Mouse (Mus musculus): ENCODE measurements around the gene Comt. TPM values are rescaled to one million over a fixed set of nuclear protein-coding genes. Genes with fewer than 3 reads are reported as not detected.

The Comt gene
- 88.8 and 98.1 TPM in 2 replicates for polyA plus RNA-seq (2015; fragmentation: Nextera tagmentation; extraction: Ambion mirVana)

- peak within 1 kb of the TSS; percentile 73 for H3K4me2 ChIP-seq (ENCODE audit: low read length)
- no peak for ATAC-seq
- H3K27me3 ChIP-seq (replicated peaks; ENCODE audit: control insufficient read depth, insufficient read depth, low read length) = no peaks in the 10 kb centered on the region
- no peaks in the 10 kb centered on the region for H3K36me3 ChIP-seq (ENCODE audit: control insufficient read depth, insufficient read depth)
- no peaks in the 10 kb centered on the region for H3K9me3 ChIP-seq (ENCODE audit: control insufficient read depth, low read length)
- WGBS = 51% methylated on average over 5 of the region's 5 CpGs
- peak within 1 kb of the TSS; percentile 85 for H3K4me3 ChIP-seq (replicated peaks; ENCODE audit: low read length)
- H3K27ac ChIP-seq (ENCODE audit: low read length) = peak within 1 kb of the TSS; percentile 52
- H3K9ac ChIP-seq (replicated peaks; ENCODE audit: low read depth, low read length) = peak within 1 kb of the TSS; percentile 94
- H3K4me1 ChIP-seq (replicated peaks; ENCODE audit: control insufficient read depth, insufficient read depth, low read length) = peaks cover 25% of the 10 kb centered on the region
Measured at GRCm38 (mm10) chr16:18426802-18427280, at the start of gene Comt. Gene Comt (minus strand): TSS chr16:18426852.

DNA sequence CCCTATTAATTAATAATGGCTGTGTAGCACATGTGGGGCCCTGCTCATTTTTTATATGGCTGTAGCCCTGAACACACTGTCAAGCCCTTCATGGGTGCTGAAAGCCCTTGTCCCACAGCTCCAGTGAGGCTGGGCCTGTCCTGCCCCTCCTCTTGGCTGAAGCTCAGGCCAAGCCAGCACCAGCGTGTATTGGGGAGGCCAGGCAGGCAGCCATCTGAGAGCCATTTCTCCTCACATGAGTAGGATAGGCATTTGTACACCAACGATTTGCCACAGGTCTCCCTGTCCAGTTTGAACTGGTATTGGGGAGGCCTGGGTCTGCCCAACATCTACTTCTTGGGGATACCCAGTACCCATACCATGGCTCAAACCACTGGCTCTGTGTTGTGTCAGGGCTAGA lies 47.4 kb upstream of the Comt start:
- Histone ChIP-seq H3K27me3 (replicated peaks; ENCODE audit: control insufficient read depth, insufficient read depth, low read length) (no peaks in the 10 kb centered on the region), H3K36me3 (ENCODE audit: control insufficient read depth, insufficient read depth) (no peaks in the 10 kb centered on the region; the same call in 1 of the 2 replicates), H3K27ac (ENCODE audit: low read length) (no peak overlapping the region), H3K9ac (replicated peaks; ENCODE audit: low read depth, low read length) (no peak overlapping the region), H3K4me1 (replicated peaks; ENCODE audit: control insufficient read depth, insufficient read depth, low read length) (no peaks in the 10 kb centered on the region), H3K9me3 (ENCODE audit: control insufficient read depth, low read length) (no peaks in the 10 kb centered on the region), H3K4me3 (replicated peaks; ENCODE audit: low read length) (no peak overlapping the region), H3K4me2 (ENCODE audit: low read length) (no peak overlapping the region)
- 83% methylated on average over 2 of the region's 2 CpGs for WGBS
- ATAC-seq = no peak

- Histone ChIP-seq H3K27me3 (replicated peaks; ENCODE audit: control insufficient read depth, insufficient read depth, low read length) (no peaks in the 10 kb centered on the region), H3K27ac (ENCODE audit: low read length) (no peak overlapping the region), H3K36me3 (ENCODE audit: control insufficient read depth, insufficient read depth) (no peaks in the 10 kb centered on the region; the same call in 1 of the 2 replicates), H3K9me3 (ENCODE audit: control insufficient read depth, low read length) (no peaks in the 10 kb centered on the region), H3K4me2 (ENCODE audit: low read length) (no peak overlapping the region), H3K9ac (replicated peaks; ENCODE audit: low read depth, low read length) (no peak overlapping the region), H3K4me3 (replicated peaks; ENCODE audit: low read length) (no peak overlapping the region), H3K4me1 (replicated peaks; ENCODE audit: control insufficient read depth, insufficient read depth, low read length) (no peaks in the 10 kb centered on the region)
- 94% methylated on average over 8 of the region's 8 CpGs for WGBS
- ATAC-seq = no peak
Measured at GRCm38 (mm10) chr16:18472976-18473375, 46.3 kb upstream of the Comt start.

- no peak overlapping the region for H3K4me3 ChIP-seq (replicated peaks; ENCODE audit: low read length)
- no peaks in the 10 kb centered on the region for H3K4me1 ChIP-seq (replicated peaks; ENCODE audit: control insufficient read depth, insufficient read depth, low read length)
- no peaks in the 10 kb centered on the region for H3K9me3 ChIP-seq (ENCODE audit: control insufficient read depth, low read length)
- H3K9ac ChIP-seq (replicated peaks; ENCODE audit: low read depth, low read length) = no peak overlapping the region
- no peak for ATAC-seq
- H3K27ac ChIP-seq (ENCODE audit: low read length) = no peak overlapping the region
- no peak overlapping the region for H3K4me2 ChIP-seq (ENCODE audit: low read length)
- WGBS = 49% methylated on average over 4 of the region's 4 CpGs
- no peaks in the 10 kb centered on the region for H3K27me3 ChIP-seq (replicated peaks; ENCODE audit: control insufficient read depth, insufficient read depth, low read length)
- H3K36me3 ChIP-seq (ENCODE audit: control insufficient read depth, insufficient read depth) = no peaks in the 10 kb centered on the region; the same call in 1 of the 2 replicates
Measured at GRCm38 (mm10) chr16:18472416-18472815, 45.8 kb upstream of the Comt start.

GRCm38 (mm10) chr16:18471976-18472375 lies 45.3 kb upstream of the Comt start:
- Histone ChIP-seq H3K4me1 (replicated peaks; ENCODE audit: control insufficient read depth, insufficient read depth, low read length) (no peaks in the 10 kb centered on the region), H3K36me3 (ENCODE audit: control insufficient read depth, insufficient read depth) (no peaks in the 10 kb centered on the region; the same call in 1 of the 2 replicates), H3K27ac (ENCODE audit: low read length) (no peak overlapping the region), H3K9me3 (ENCODE audit: control insufficient read depth, low read length) (no peaks in the 10 kb centered on the region), H3K4me3 (replicated peaks; ENCODE audit: low read length) (no peak overlapping the region), H3K27me3 (replicated peaks; ENCODE audit: control insufficient read depth, insufficient read depth, low read length) (no peaks in the 10 kb centered on the region), H3K9ac (replicated peaks; ENCODE audit: low read depth, low read length) (no peak overlapping the region), H3K4me2 (ENCODE audit: low read length) (no peak overlapping the region)
- 92% methylated on average over 6 of the region's 6 CpGs for WGBS
- ATAC-seq = no peak

- H3K27me3 ChIP-seq (replicated peaks; ENCODE audit: control insufficient read depth, insufficient read depth, low read length) = no peaks in the 10 kb centered on the region
- WGBS = 89% methylated on average over 11 of the region's 11 CpGs
- no peaks in the 10 kb centered on the region; the same call in 1 of the 2 replicates for H3K36me3 ChIP-seq (ENCODE audit: control insufficient read depth, insufficient read depth)
- H3K4me1 ChIP-seq (replicated peaks; ENCODE audit: control insufficient read depth, insufficient read depth, low read length) = no peaks in the 10 kb centered on the region
- no peak overlapping the region for H3K9ac ChIP-seq (replicated peaks; ENCODE audit: low read depth, low read length)
- H3K27ac ChIP-seq (ENCODE audit: low read length) = no peak overlapping the region
- ATAC-seq = no peak
- no peak overlapping the region for H3K4me2 ChIP-seq (ENCODE audit: low read length)
- H3K4me3 ChIP-seq (replicated peaks; ENCODE audit: low read length) = no peak overlapping the region
- no peaks in the 10 kb centered on the region for H3K9me3 ChIP-seq (ENCODE audit: control insufficient read depth, low read length)
Measured at GRCm38 (mm10) chr16:18471381-18471955, 44.8 kb upstream of the Comt start.

DNA sequence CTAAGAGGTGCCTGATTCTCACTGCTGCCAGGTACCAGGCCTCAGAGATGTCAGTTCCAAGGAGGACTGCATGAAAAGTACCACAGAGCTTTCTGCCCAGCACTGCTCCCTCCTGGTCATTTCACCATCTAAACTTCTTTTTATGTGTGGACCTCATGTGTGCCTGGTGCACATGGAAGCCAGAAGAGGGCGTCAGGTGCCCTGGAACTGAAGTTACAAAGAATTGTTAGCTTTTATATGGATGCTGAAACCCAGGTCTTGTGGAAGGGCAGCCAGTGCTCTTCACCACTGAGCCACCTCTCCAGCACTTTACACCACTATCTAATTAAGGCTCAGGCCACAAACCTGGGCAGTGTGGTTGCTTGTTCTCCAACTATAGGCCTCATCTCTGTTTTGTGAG lies 44.2 kb upstream of the Comt start:
- Histone ChIP-seq H3K9ac (replicated peaks; ENCODE audit: low read depth, low read length) (no peak overlapping the region), H3K4me2 (ENCODE audit: low read length) (no peak overlapping the region), H3K4me1 (replicated peaks; ENCODE audit: control insufficient read depth, insufficient read depth, low read length) (no peaks in the 10 kb centered on the region), H3K9me3 (ENCODE audit: control insufficient read depth, low read length) (no peaks in the 10 kb centered on the region), H3K27ac (ENCODE audit: low read length) (no peak overlapping the region), H3K4me3 (replicated peaks; ENCODE audit: low read length) (no peak overlapping the region), H3K36me3 (ENCODE audit: control insufficient read depth, insufficient read depth) (no peaks in the 10 kb centered on the region), H3K27me3 (replicated peaks; ENCODE audit: control insufficient read depth, insufficient read depth, low read length) (no peaks in the 10 kb centered on the region)
- WGBS = 6% methylated on average over 1 of the region's 1 CpGs
- no peak for ATAC-seq

- Histone ChIP-seq H3K36me3 (ENCODE audit: control insufficient read depth, insufficient read depth) (no peaks in the 10 kb centered on the region), H3K9me3 (ENCODE audit: control insufficient read depth, low read length) (no peaks in the 10 kb centered on the region), H3K4me3 (replicated peaks; ENCODE audit: low read length) (no peak overlapping the region), H3K4me2 (ENCODE audit: low read length) (no peak overlapping the region), H3K9ac (replicated peaks; ENCODE audit: low read depth, low read length) (no peak overlapping the region), H3K27me3 (replicated peaks; ENCODE audit: control insufficient read depth, insufficient read depth, low read length) (no peaks in the 10 kb centered on the region), H3K27ac (ENCODE audit: low read length) (no peak overlapping the region), H3K4me1 (replicated peaks; ENCODE audit: control insufficient read depth, insufficient read depth, low read length) (peaks cover 10% of the 10 kb centered on the region)
- WGBS = 76% methylated on average over 3 of the region's 3 CpGs
- no peak for ATAC-seq
Measured at GRCm38 (mm10) chr16:18464271-18464670, 37.6 kb upstream of the Comt start.

DNA sequence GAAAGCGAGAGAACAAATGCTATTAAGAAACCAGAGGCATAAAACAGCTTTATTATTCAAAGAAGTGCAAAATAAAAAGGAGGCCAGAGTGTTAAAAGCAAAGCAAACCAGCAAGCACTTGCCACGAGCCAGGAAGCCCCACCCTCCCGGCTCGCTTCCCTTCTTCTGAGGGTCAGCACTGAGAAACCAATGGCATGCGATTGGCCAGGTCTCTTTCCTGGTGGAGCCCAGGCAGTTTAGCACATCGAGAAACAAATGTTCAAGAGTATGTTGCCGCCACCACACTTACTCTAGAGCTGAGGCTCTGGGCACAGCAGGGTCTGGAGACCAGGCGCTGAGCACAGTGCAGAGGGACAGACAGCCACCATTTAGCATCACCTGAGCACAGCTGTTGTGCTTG lies 35.9 kb upstream of the Comt start:
- Histone ChIP-seq H3K9ac (replicated peaks; ENCODE audit: low read depth, low read length) (no peak overlapping the region), H3K36me3 (ENCODE audit: control insufficient read depth, insufficient read depth) (no peaks in the 10 kb centered on the region), H3K4me3 (replicated peaks; ENCODE audit: low read length) (no peak overlapping the region), H3K4me2 (ENCODE audit: low read length) (no peak overlapping the region), H3K27me3 (replicated peaks; ENCODE audit: control insufficient read depth, insufficient read depth, low read length) (no peaks in the 10 kb centered on the region), H3K27ac (ENCODE audit: low read length) (no peak overlapping the region), H3K4me1 (replicated peaks; ENCODE audit: control insufficient read depth, insufficient read depth, low read length) (peaks cover 14% of the 10 kb centered on the region), H3K9me3 (ENCODE audit: control insufficient read depth, low read length) (no peaks in the 10 kb centered on the region)
- WGBS = 50% methylated on average over 8 of the region's 8 CpGs
- no peak for ATAC-seq

GRCm38 (mm10) chr16:18462031-18462430 lies 35.4 kb upstream of the Comt start:
- no peak overlapping the region for H3K4me3 ChIP-seq (replicated peaks; ENCODE audit: low read length)
- H3K36me3 ChIP-seq (ENCODE audit: control insufficient read depth, insufficient read depth) = no peaks in the 10 kb centered on the region
- ATAC-seq = no peak
- H3K4me1 ChIP-seq (replicated peaks; ENCODE audit: control insufficient read depth, insufficient read depth, low read length) = peaks cover 14% of the 10 kb centered on the region
- no peak overlapping the region for H3K27ac ChIP-seq (ENCODE audit: low read length)
- no peak overlapping the region for H3K4me2 ChIP-seq (ENCODE audit: low read length)
- 71% methylated on average over 9 of the region's 9 CpGs for WGBS
- no peak overlapping the region for H3K9ac ChIP-seq (replicated peaks; ENCODE audit: low read depth, low read length)
- H3K9me3 ChIP-seq (ENCODE audit: control insufficient read depth, low read length) = no peaks in the 10 kb centered on the region
- H3K27me3 ChIP-seq (replicated peaks; ENCODE audit: control insufficient read depth, insufficient read depth, low read length) = no peaks in the 10 kb centered on the region
